Mouse (Mus musculus) left cerebral cortex, adult 6 months (tissue): Measurements from ENCODE around the gene Pef1. TPM values are rescaled to one million over a fixed set of nuclear protein-coding genes. Genes with fewer than 3 reads are reported as not detected.

Source experiments
- long read RNA-seq, 2 experiments: library from polyadenylated mRNA; unstranded; transcript quantifications; one replicate each; pipeline ENCODE4 v2.0.0; 2019 to 2020
- polyA plus RNA-seq: library from polyadenylated mRNA; unstranded; fragments of <200 nt; fragmentation: Nextera tagmentation; gene quantifications from 2 replicates; pipeline ENCODE4 v1.2.3, GENCODE M21; 2021

Pef1 gene
- polyA plus RNA-seq, result 104 and 120 TPM in 2 replicates
- long read RNA-seq, experiment 1, transcript Pef1-201 (5 exons, 1,551 nt), result major isoform, 363 of 387 reads
- long read RNA-seq, experiment 1, partial matches to known transcripts, result 15 of 387 reads
- long read RNA-seq, experiment 1, other reads (novel, unspliced or antisense), result 9 of 387 reads
- long read RNA-seq, experiment 2, transcript Pef1-201 (5 exons, 1,551 nt), result major isoform, 146 of 174 reads
- long read RNA-seq, experiment 2, partial matches to known transcripts, result 27 of 174 reads
- long read RNA-seq, experiment 2, other reads (novel, unspliced or antisense), result 1 of 174 reads

GRCm38 (mm10) chr4:130102111-130102651 is at the start of gene Pef1:
Gene Pef1, plus strand, starts transcription at chr4:130102558.

GRCm38 (mm10) chr4:130139214-130139492 is 36.8 kb downstream of the Pef1 start, which contains the start of gene Hcrtr1:
Gene Hcrtr1, minus strand, starts transcription at chr4:130139359.

DNA sequence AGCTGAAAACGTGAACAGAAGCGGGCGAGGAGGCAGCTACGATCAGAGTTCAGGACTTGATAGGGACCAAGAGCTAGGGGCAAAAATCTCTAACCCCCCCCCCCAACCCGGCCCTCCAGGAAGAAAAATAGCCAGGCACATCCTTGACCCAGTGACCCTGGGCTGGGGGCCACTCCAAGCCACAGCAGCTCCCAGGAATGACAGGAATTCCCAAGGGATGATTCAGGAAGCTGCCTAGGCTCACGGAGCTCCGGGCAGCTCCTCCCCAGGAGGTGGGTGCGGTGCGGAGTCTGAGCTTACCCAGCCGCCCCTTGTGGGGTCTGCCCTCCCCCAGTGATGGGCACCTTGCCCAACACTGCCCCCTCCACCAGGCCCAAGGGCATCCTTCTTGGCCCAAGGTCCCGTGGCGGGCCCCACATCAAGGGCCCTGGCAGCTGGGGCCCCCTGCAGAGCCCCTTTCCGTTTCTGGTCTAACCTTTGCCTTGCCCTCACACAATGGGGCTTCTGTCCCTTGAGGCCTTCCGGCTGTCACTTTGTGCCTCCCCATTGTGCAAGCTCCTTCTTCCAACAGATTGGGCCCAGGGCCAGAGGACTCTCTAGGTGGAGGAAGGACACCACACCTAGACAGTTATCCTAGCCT is 72.8 kb downstream of the Pef1 start, which contains the start of gene Tinagl1:
Tinagl1 (minus strand) TSS at position 51 of the 640 bp plus-strand sequence.

Other genes with a start within 250 kb of the Pef1 start
- gene Spocd1, start 173.3 kb upstream of the Pef1 start, polyA plus RNA-seq, result 0.06 and 0.09 TPM in 2 replicates
- gene Adgrb2, start 117.7 kb upstream of the Pef1 start, polyA plus RNA-seq, result 32.7 and 39.6 TPM in 2 replicates
- 1.4 and 1.9 TPM in 2 replicates for gene Col16a1, start 54.7 kb upstream of the Pef1 start, polyA plus RNA-seq
- 1.2 and 1.8 TPM in 2 replicates for gene Hcrtr1, start 36.8 kb downstream of the Pef1 start, polyA plus RNA-seq
- gene Tinagl1, start 72.6 kb downstream of the Pef1 start, polyA plus RNA-seq, result 7.3 and 7.6 TPM in 2 replicates
- gene Gm853, start 119.8 kb downstream of the Pef1 start, polyA plus RNA-seq, result not detected in 2 replicates
- 3.5 and 4.2 TPM in 2 replicates for gene Serinc2, start 176.6 kb downstream of the Pef1 start, polyA plus RNA-seq
- gene Fabp3, start 206.0 kb downstream of the Pef1 start, polyA plus RNA-seq, result 376 and 391 TPM in 2 replicates
- gene Gm10570, start 206.1 kb downstream of the Pef1 start, polyA plus RNA-seq, result 1.8 and 2.9 TPM in 2 replicates